Mouse (Mus musculus) left cerebral cortex, adult 8-10 months (tissue): ENCODE results near the gene Rad51b. TPM values are rescaled to one million over a fixed set of nuclear protein-coding genes. Genes with fewer than 3 reads are reported as not detected.

Experiments
- DNase-seq, 2 experiments: peaks; one replicate each; pipeline ENCODE4 v3.0.0; 2022; ENCODE audit warnings: low spot score in 2 of 2
- total RNA-seq, 4 experiments: library from RNA; stranded (reverse); gene quantifications; 2 replicates each; pipeline ENCODE4 v1.2.4; 2022

Rad51b gene
- total RNA-seq, 4 experiments from 2014 or later: 0.39 TPM; not detected in 3

GRCm38 (mm10) chr12:79726116-79726515, 429.0 kb downstream of the Rad51b start:
- DNase-seq: peak in 1 of 2 experiments; percentile 13

- no peak for DNase-seq
Observed at GRCm38 (mm10) chr12:79726959-79727358, 429.9 kb downstream of the Rad51b start.

- no peak for DNase-seq
Observed at GRCm38 (mm10) chr12:79729926-79730506, 432.9 kb downstream of the Rad51b start.

- DNase-seq: no peak
Observed at GRCm38 (mm10) chr12:79731905-79732304, 434.8 kb downstream of the Rad51b start.

GRCm38 (mm10) chr12:79732355-79733115, 435.5 kb downstream of the Rad51b start:
- peak in 1 of 2 experiments; percentile 13 for DNase-seq

- DNase-seq: no peak
Observed at GRCm38 (mm10) chr12:79735341-79735785, 438.3 kb downstream of the Rad51b start.

- DNase-seq: no peak
Observed at GRCm38 (mm10) chr12:79735882-79736281, 438.8 kb downstream of the Rad51b start.

- DNase-seq: no peak
Observed at GRCm38 (mm10) chr12:79738700-79739099, 441.6 kb downstream of the Rad51b start.

GRCm38 (mm10) chr12:79739918-79740639, 443.0 kb downstream of the Rad51b start:
- DNase-seq: no peak

- no peak for DNase-seq
Observed at GRCm38 (mm10) chr12:79742211-79742610, 445.1 kb downstream of the Rad51b start.

- DNase-seq: no peak
Observed at GRCm38 (mm10) chr12:79744131-79744530, 447.0 kb downstream of the Rad51b start.

- no peak for DNase-seq
Observed at GRCm38 (mm10) chr12:79745225-79745624, 448.1 kb downstream of the Rad51b start.

GRCm38 (mm10) chr12:79745845-79746510, 448.9 kb downstream of the Rad51b start:
- DNase-seq: no peak

- DNase-seq: no peak
Observed at GRCm38 (mm10) chr12:79747541-79747940, 450.5 kb downstream of the Rad51b start.

- DNase-seq: no peak
Observed at GRCm38 (mm10) chr12:79748862-79749261, 451.8 kb downstream of the Rad51b start.

- no peak for DNase-seq
Observed at GRCm38 (mm10) chr12:79750253-79751125, 453.4 kb downstream of the Rad51b start.

GRCm38 (mm10) chr12:79751781-79752180, 454.7 kb downstream of the Rad51b start:
- DNase-seq: no peak

GRCm38 (mm10) chr12:79752189-79752588, 455.1 kb downstream of the Rad51b start:
- DNase-seq: no peak

- no peak for DNase-seq
Observed at GRCm38 (mm10) chr12:79755617-79756016, 458.5 kb downstream of the Rad51b start.

- no peak for DNase-seq
Observed at GRCm38 (mm10) chr12:79756352-79756751, 459.3 kb downstream of the Rad51b start.

GRCm38 (mm10) chr12:79757775-79758174, 460.7 kb downstream of the Rad51b start:
- no peak for DNase-seq
